Mouse (Mus musculus): ENCODE results near the gene Wdr54. TPM values are rescaled to one million over a fixed set of nuclear protein-coding genes. Genes with fewer than 3 reads are reported as not detected.
A peak's percentile ranks its signal among the peaks of the same experiment; 100 is the strongest.

Wdr54 gene
- 12.5 and 15.4 TPM in 2 replicates for polyA plus RNA-seq (2016; fragmentation: Nextera tagmentation; extraction: Ambion mirVana)

GRCm38 (mm10) chr6:83156259-83156684, at the start of gene Wdr54, which contains the start of gene 1700003E16Rik:
TSS of gene Wdr54 (minus strand) at chr6:83156397.
TSS of gene 1700003E16Rik (plus strand) at chr6:83156404.
- peaks cover 15% of the 10 kb centered on the region for H3K27me3 ChIP-seq
- 2% methylated on average over 32 of the region's 32 CpGs for WGBS

GRCm38 (mm10) chr6:83205851-83206250, 49.7 kb upstream of the Wdr54 start:
- peaks cover 8% of the 10 kb centered on the region for H3K4me1 ChIP-seq
- no peaks in the 10 kb centered on the region for H3K27me3 ChIP-seq
- no peak overlapping the region for H3K4me3 ChIP-seq (replicated peaks)
- H3K9me3 ChIP-seq: no peaks in the 10 kb centered on the region
- no peak overlapping the region for H3K9ac ChIP-seq
- WGBS: 92% methylated on average over 3 of the region's 3 CpGs
- no peak overlapping the region for H3K4me2 ChIP-seq
- no peak for ATAC-seq (ENCODE audit: low FRiP score)
- H3K27ac ChIP-seq: no peak overlapping the region
- 0 out of 2 replicates have a peak, but pooled peaks cover 5% of the 10 kb centered on the region for H3K36me3 ChIP-seq (replicated peaks)

More at GRCm38 (mm10) chr6:83156259-83156684, at the start of gene Wdr54, which contains the start of gene 1700003E16Rik:
- Histone ChIP-seq H3K4me1 (peaks cover 28% of the 10 kb centered on the region), H3K4me2 (peak within 1 kb of the TSS; percentile 83), H3K27ac (peak within 1 kb of the TSS; percentile 19; the same call in 1 of the 2 replicates), H3K9me3 (no peaks in the 10 kb centered on the region), H3K4me3 (replicated peaks) (peak within 1 kb of the TSS; percentile 60), H3K36me3 (replicated peaks) (peaks cover 22% of the 10 kb centered on the region), H3K9ac (peak within 1 kb of the TSS; percentile 62)
- peak; percentile 94 for ATAC-seq (ENCODE audit: low FRiP score)

- Histone ChIP-seq H3K4me3 (replicated peaks) (no peak overlapping the region), H3K9me3 (no peaks in the 10 kb centered on the region), H3K4me1 (no peaks in the 10 kb centered on the region), H3K27me3 (no peaks in the 10 kb centered on the region), H3K27ac (no peak overlapping the region), H3K4me2 (no peak overlapping the region), H3K9ac (no peak overlapping the region), H3K36me3 (replicated peaks) (peaks cover 27% of the 10 kb centered on the region)
- ATAC-seq (ENCODE audit: low FRiP score): no peak
- 89% methylated on average over 4 of the region's 4 CpGs for WGBS
These were observed 47.1 kb upstream of the Wdr54 start for GRCm38 (mm10) chr6:83203320-83203719.

- 46% methylated on average over 15 of the region's 15 CpGs for WGBS
- Histone ChIP-seq H3K4me3 (replicated peaks) (no peak overlapping the region), H3K9me3 (no peaks in the 10 kb centered on the region), H3K4me1 (no peaks in the 10 kb centered on the region), H3K27ac (no peak overlapping the region), H3K27me3 (no peaks in the 10 kb centered on the region), H3K36me3 (replicated peaks) (peaks cover 85% of the 10 kb centered on the region), H3K9ac (no peak overlapping the region), H3K4me2 (no peak overlapping the region)
- peak; percentile 50 for ATAC-seq (ENCODE audit: low FRiP score)
These were observed 41.3 kb upstream of the Wdr54 start for GRCm38 (mm10) chr6:83197345-83198004.

GRCm38 (mm10) chr6:83193571-83193970, 37.4 kb upstream of the Wdr54 start:
- H3K27ac ChIP-seq: no peak overlapping the region
- 89% methylated on average over 7 of the region's 7 CpGs for WGBS
- H3K27me3 ChIP-seq: no peaks in the 10 kb centered on the region
- no peak overlapping the region for H3K4me3 ChIP-seq (replicated peaks)
- peaks cover 98% of the 10 kb centered on the region for H3K36me3 ChIP-seq (replicated peaks)
- H3K9me3 ChIP-seq: no peaks in the 10 kb centered on the region
- H3K4me2 ChIP-seq: no peak overlapping the region
- no peak for ATAC-seq (ENCODE audit: low FRiP score)
- no peak overlapping the region for H3K9ac ChIP-seq
- peaks cover under 1% of the 10 kb centered on the region; the same call in 1 of the 2 replicates for H3K4me1 ChIP-seq

GRCm38 (mm10) chr6:83186946-83187345, 30.7 kb upstream of the Wdr54 start:
- Histone ChIP-seq H3K27me3 (no peaks in the 10 kb centered on the region), H3K27ac (peak overlapping the region; percentile 69), H3K9me3 (no peaks in the 10 kb centered on the region), H3K36me3 (replicated peaks) (peaks cover 59% of the 10 kb centered on the region), H3K4me3 (replicated peaks) (peak overlapping the region; percentile 48), H3K4me2 (peak overlapping the region; percentile 66), H3K9ac (peak overlapping the region; percentile 68), H3K4me1 (peaks cover 36% of the 10 kb centered on the region)
- no peak for ATAC-seq (ENCODE audit: low FRiP score)
- 58% methylated on average over 2 of the region's 2 CpGs for WGBS

- Histone ChIP-seq H3K9me3 (no peaks in the 10 kb centered on the region), H3K9ac (peak overlapping the region; percentile 68), H3K27me3 (no peaks in the 10 kb centered on the region), H3K4me1 (peaks cover 36% of the 10 kb centered on the region), H3K36me3 (replicated peaks) (peaks cover 52% of the 10 kb centered on the region), H3K4me2 (peak overlapping the region; percentile 66), H3K4me3 (replicated peaks) (peak overlapping the region; percentile 48), H3K27ac (peak overlapping the region; percentile 69)
- WGBS: 4% methylated on average over 25 of the region's 25 CpGs
- ATAC-seq (ENCODE audit: low FRiP score): peak; percentile 95
These were observed 30.0 kb upstream of the Wdr54 start for GRCm38 (mm10) chr6:83185895-83186861.

- Histone ChIP-seq H3K4me2 (no peak overlapping the region), H3K27ac (no peak overlapping the region), H3K4me1 (peaks cover 41% of the 10 kb centered on the region), H3K9ac (no peak overlapping the region), H3K36me3 (replicated peaks) (peaks cover 39% of the 10 kb centered on the region), H3K4me3 (replicated peaks) (no peak overlapping the region), H3K9me3 (no peaks in the 10 kb centered on the region), H3K27me3 (no peaks in the 10 kb centered on the region)
- no peak for ATAC-seq (ENCODE audit: low FRiP score)
- 90% methylated on average over 3 of the region's 3 CpGs for WGBS
These were observed 28.8 kb upstream of the Wdr54 start for GRCm38 (mm10) chr6:83184858-83185435.

GRCm38 (mm10) chr6:83180605-83181004, 24.4 kb upstream of the Wdr54 start:
- no peak for ATAC-seq (ENCODE audit: low FRiP score)
- no peak overlapping the region; the same call in 1 of the 2 replicates for H3K9ac ChIP-seq
- no peaks in the 10 kb centered on the region for H3K27me3 ChIP-seq
- H3K36me3 ChIP-seq (replicated peaks): peaks cover 24% of the 10 kb centered on the region
- 87% methylated on average over 6 of the region's 6 CpGs for WGBS
- no peak overlapping the region for H3K4me2 ChIP-seq
- peaks cover 23% of the 10 kb centered on the region for H3K4me1 ChIP-seq
- H3K9me3 ChIP-seq: no peaks in the 10 kb centered on the region
- no peak overlapping the region for H3K27ac ChIP-seq
- no peak overlapping the region for H3K4me3 ChIP-seq (replicated peaks)

GRCm38 (mm10) chr6:83179390-83180117, 23.4 kb upstream of the Wdr54 start:
- Histone ChIP-seq H3K27ac (no peak overlapping the region), H3K27me3 (no peaks in the 10 kb centered on the region), H3K36me3 (replicated peaks) (peaks cover 22% of the 10 kb centered on the region), H3K9ac (peak overlapping the region; percentile 61), H3K9me3 (no peaks in the 10 kb centered on the region), H3K4me3 (replicated peaks) (peak overlapping the region; percentile 37), H3K4me2 (peak overlapping the region; percentile 62), H3K4me1 (peaks cover 16% of the 10 kb centered on the region)
- peak; percentile 76 for ATAC-seq (ENCODE audit: low FRiP score)
- 15% methylated on average over 12 of the region's 12 CpGs for WGBS

- Histone ChIP-seq H3K27ac (no peak overlapping the region), H3K4me2 (no peak overlapping the region), H3K27me3 (no peaks in the 10 kb centered on the region), H3K36me3 (replicated peaks) (0 out of 2 replicates have a peak, but pooled peaks cover 6% of the 10 kb centered on the region), H3K9ac (no peak overlapping the region), H3K4me3 (replicated peaks) (no peak overlapping the region), H3K9me3 (no peaks in the 10 kb centered on the region), H3K4me1 (peaks cover 26% of the 10 kb centered on the region)
- 88% methylated on average over 8 of the region's 8 CpGs for WGBS
- no peak for ATAC-seq (ENCODE audit: low FRiP score)
These were observed 19.8 kb upstream of the Wdr54 start for GRCm38 (mm10) chr6:83175996-83176395.
